Mouse (Mus musculus): ENCODE data around the gene Cpsf3. TPM values are rescaled to one million over a fixed set of nuclear protein-coding genes. Genes with fewer than 3 reads are reported as not detected.

The Cpsf3 gene
- polyA plus RNA-seq, 1 experiment from 2014 or later: 105 TPM

DNA sequence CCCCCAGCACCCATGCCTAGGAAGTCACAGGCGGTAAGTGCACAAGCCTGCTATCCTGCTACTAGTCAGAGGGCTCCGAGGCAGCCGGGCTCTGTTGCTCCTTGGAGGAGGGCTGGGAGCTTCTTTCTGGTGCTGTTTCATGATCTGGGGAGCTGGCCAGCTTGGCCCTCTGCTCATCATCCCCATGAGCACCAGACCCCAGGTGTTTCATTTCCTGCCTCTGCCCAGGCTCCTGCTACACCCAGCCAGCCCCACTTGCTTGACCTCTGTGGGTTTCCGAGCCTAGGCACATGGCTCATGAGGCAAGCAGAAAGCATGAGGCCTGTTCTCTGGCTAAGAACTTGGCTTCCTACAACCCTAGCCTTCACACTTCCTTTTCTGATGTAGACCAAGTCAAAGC lies 19.7 kb upstream of the Cpsf3 start:
- Histone ChIP-seq H3K9me3 (ENCODE audit: control insufficient read depth, low read length) (no peaks in the 10 kb centered on the region), H3K27me3 (replicated peaks; ENCODE audit: control insufficient read depth, insufficient read depth, low read length) (no peaks in the 10 kb centered on the region), H3K27ac (ENCODE audit: low read length) (no peak overlapping the region), H3K4me3 (ENCODE audit: low read length) (no peak overlapping the region), H3K36me3 (ENCODE audit: control insufficient read depth, insufficient read depth, low read length) (no peaks in the 10 kb centered on the region; the same call in none of the 2 replicates), H3K9ac (ENCODE audit: low read depth, low read length) (no peak overlapping the region), H3K4me1 (ENCODE audit: control insufficient read depth, insufficient read depth, low read length) (peaks cover 7% of the 10 kb centered on the region; the same call in 1 of the 2 replicates), H3K4me2 (ENCODE audit: low read depth, low read length) (no peak overlapping the region)
- peak; percentile 12 for ATAC-seq
- 77% methylated on average over 4 of the region's 4 CpGs for WGBS

DNA sequence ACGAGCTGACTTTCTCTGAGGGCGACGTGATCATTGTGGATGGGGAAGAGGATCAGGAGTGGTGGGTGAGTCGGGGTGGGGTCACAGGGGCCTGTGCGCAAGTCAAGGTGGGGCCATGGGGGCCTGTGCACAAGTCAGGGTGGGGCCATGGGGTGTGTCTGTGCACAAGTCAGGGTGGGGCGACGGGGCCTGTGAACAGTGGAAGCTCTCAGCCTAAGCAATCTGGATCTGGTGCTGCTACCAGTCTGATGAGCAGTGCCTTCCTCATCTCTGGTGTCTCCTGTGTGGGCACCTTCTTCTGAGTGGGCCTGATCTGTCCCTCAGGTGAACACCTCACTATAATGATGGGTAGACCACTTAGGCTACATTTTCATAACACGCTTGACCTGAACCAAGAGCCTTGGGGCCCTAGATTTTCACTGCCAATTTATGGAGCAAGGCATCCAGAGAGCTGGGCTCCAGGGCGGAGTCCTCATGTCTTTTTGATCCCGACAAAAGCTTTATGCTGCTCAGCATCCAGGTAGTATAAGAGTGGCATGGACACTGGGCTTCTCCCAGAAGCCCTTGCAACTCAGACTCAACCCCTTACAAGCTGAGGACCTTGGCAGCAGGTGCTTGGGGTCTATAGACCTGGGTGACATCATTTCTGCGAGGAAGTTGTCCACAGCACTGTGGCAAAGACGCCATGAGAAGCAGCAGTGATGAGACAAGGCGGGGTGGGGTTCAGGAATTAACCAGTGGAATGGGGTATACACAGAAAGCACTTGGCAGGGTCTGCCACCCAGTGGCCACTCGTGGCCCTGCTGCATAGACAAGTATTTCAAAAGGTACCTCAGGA lies 19.0 kb upstream of the Cpsf3 start:
- ATAC-seq: peak; percentile 72
- no peaks in the 10 kb centered on the region; the same call in 1 of the 2 replicates for H3K36me3 ChIP-seq (ENCODE audit: control insufficient read depth, insufficient read depth, low read length)
- peaks cover 7% of the 10 kb centered on the region; the same call in 1 of the 2 replicates for H3K4me1 ChIP-seq (ENCODE audit: control insufficient read depth, insufficient read depth, low read length)
- no peaks in the 10 kb centered on the region for H3K9me3 ChIP-seq (ENCODE audit: control insufficient read depth, low read length)
- no peak overlapping the region for H3K27ac ChIP-seq (ENCODE audit: low read length)
- H3K4me2 ChIP-seq (ENCODE audit: low read depth, low read length): no peak overlapping the region
- 66% methylated on average over 14 of the region's 14 CpGs for WGBS
- H3K9ac ChIP-seq (ENCODE audit: low read depth, low read length): no peak overlapping the region
- no peak overlapping the region for H3K4me3 ChIP-seq (ENCODE audit: low read length)
- H3K27me3 ChIP-seq (replicated peaks; ENCODE audit: control insufficient read depth, insufficient read depth, low read length): no peaks in the 10 kb centered on the region

DNA sequence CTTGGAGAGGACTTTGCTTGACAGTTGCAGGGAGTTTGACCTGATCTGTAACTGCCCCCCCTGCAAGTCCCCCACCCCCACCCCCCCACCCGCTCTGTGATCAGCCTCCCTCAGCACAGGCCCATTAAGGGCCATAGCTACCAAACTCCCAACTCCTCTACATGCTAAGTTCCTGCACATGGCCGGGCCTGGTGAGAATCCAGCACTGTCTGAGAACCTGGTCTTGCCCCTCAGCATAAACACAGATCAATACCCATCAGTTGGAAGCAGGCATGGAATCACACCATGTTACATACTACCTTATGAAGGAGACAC lies 18.4 kb upstream of the Cpsf3 start:
- no peaks in the 10 kb centered on the region; the same call in 1 of the 2 replicates for H3K36me3 ChIP-seq (ENCODE audit: control insufficient read depth, insufficient read depth, low read length)
- WGBS: 76% methylated on average over 2 of the region's 2 CpGs
- no peak overlapping the region for H3K27ac ChIP-seq (ENCODE audit: low read length)
- H3K9me3 ChIP-seq (ENCODE audit: control insufficient read depth, low read length): no peaks in the 10 kb centered on the region
- peaks cover 7% of the 10 kb centered on the region; the same call in 1 of the 2 replicates for H3K4me1 ChIP-seq (ENCODE audit: control insufficient read depth, insufficient read depth, low read length)
- H3K27me3 ChIP-seq (replicated peaks; ENCODE audit: control insufficient read depth, insufficient read depth, low read length): no peaks in the 10 kb centered on the region
- H3K9ac ChIP-seq (ENCODE audit: low read depth, low read length): no peak overlapping the region
- H3K4me2 ChIP-seq (ENCODE audit: low read depth, low read length): no peak overlapping the region
- no peak for ATAC-seq
- no peak overlapping the region for H3K4me3 ChIP-seq (ENCODE audit: low read length)

DNA sequence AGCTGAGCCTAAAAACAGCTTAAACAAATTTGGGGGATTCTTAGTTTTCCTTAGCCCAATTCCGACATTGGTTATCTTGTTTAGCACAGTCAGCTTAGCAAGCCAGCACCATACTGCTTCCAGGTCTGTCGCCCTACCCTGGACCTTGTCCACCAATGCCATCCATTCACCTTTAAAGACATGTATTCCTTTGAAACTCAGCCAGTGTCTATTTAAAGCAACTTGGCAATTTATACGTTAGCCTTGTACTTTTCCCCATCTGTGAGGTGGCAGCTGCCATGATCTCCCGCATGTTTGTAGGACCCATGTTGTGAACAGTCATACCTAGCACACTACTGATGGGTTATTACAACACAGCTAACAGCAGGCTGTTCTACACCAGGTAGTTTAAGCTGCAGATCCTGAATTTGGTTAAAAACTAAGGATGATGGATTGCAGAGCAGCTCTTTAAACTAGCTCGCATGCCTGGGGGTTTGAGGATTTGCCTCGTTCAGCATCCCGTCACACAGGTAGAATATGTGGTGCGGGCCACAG lies 17.0 kb upstream of the Cpsf3 start:
- Histone ChIP-seq H3K9me3 (ENCODE audit: control insufficient read depth, low read length) (no peaks in the 10 kb centered on the region), H3K36me3 (ENCODE audit: control insufficient read depth, insufficient read depth, low read length) (no peaks in the 10 kb centered on the region; the same call in 1 of the 2 replicates), H3K9ac (ENCODE audit: low read depth, low read length) (no peak overlapping the region), H3K4me2 (ENCODE audit: low read depth, low read length) (no peak overlapping the region), H3K4me1 (ENCODE audit: control insufficient read depth, insufficient read depth, low read length) (peaks cover 7% of the 10 kb centered on the region; the same call in 1 of the 2 replicates), H3K4me3 (ENCODE audit: low read length) (no peak overlapping the region), H3K27me3 (replicated peaks; ENCODE audit: control insufficient read depth, insufficient read depth, low read length) (no peaks in the 10 kb centered on the region), H3K27ac (ENCODE audit: low read length) (no peak overlapping the region)
- ATAC-seq: no peak
- WGBS: 94% methylated on average over 8 of the region's 8 CpGs

DNA sequence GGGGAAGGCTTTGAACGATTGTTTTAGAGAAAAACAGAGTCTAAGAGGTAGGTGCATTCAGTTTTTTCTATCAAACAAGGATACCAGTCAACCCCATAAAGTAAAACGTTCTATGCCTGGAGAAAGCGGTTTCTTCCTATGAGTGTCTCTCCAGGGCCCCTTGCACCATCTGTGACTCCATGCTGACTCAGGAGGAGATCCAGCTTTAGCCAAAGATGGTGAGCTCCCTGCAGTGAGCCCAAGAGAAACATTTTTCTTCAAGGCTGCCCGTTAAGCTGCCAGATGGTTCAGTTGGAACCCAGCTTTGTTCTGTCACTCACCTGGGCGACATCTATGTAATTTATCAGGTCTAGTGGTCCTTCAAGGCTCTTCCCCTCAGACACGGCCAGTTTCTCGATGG lies 10.7 kb upstream of the Cpsf3 start:
- H3K4me1 ChIP-seq (ENCODE audit: control insufficient read depth, insufficient read depth, low read length): no peaks in the 10 kb centered on the region
- no peaks in the 10 kb centered on the region for H3K36me3 ChIP-seq (ENCODE audit: control insufficient read depth, insufficient read depth, low read length)
- no peaks in the 10 kb centered on the region for H3K27me3 ChIP-seq (replicated peaks; ENCODE audit: control insufficient read depth, insufficient read depth, low read length)
- H3K4me2 ChIP-seq (ENCODE audit: low read depth, low read length): no peak overlapping the region
- no peak overlapping the region for H3K27ac ChIP-seq (ENCODE audit: low read length)
- no peak overlapping the region for H3K9ac ChIP-seq (ENCODE audit: low read depth, low read length)
- ATAC-seq: no peak
- WGBS: 82% methylated on average over 7 of the region's 7 CpGs
- no peak overlapping the region for H3K4me3 ChIP-seq (ENCODE audit: low read length)
- no peaks in the 10 kb centered on the region for H3K9me3 ChIP-seq (ENCODE audit: control insufficient read depth, low read length)

DNA sequence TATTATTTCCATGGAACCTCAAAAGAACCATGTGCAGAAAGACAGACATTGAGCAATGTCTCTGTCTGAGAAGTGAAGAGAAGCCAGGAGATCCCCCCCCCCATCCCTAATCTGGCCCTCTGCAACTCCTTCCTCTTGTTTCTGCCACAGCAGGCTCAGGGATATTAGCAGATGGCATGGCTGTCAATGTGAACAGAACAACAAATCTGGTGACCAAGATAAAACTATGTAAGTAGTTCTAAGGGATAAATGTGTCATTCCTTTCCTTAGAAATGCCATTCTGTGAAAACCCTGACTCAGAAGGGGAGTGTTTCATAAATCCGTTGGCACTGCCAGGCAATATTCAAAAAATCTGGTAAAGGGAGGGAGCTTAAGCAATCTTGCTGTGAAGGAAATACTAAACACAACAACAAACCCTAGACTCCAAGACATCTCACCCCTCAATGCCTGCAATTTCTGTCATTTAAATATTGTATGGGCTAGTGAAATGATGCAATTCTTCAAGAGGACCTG lies 7.8 kb upstream of the Cpsf3 start:
- no peak for ATAC-seq
- Histone ChIP-seq H3K4me1 (ENCODE audit: control insufficient read depth, insufficient read depth, low read length) (no peaks in the 10 kb centered on the region), H3K27me3 (replicated peaks; ENCODE audit: control insufficient read depth, insufficient read depth, low read length) (no peaks in the 10 kb centered on the region), H3K9me3 (ENCODE audit: control insufficient read depth, low read length) (no peaks in the 10 kb centered on the region), H3K4me3 (ENCODE audit: low read length) (no peak overlapping the region), H3K36me3 (ENCODE audit: control insufficient read depth, insufficient read depth, low read length) (no peaks in the 10 kb centered on the region), H3K4me2 (ENCODE audit: low read depth, low read length) (no peak overlapping the region), H3K27ac (ENCODE audit: low read length) (no peak overlapping the region), H3K9ac (ENCODE audit: low read depth, low read length) (no peak overlapping the region)
- WGBS: 81% methylated on average over 1 of the region's 1 CpGs

DNA sequence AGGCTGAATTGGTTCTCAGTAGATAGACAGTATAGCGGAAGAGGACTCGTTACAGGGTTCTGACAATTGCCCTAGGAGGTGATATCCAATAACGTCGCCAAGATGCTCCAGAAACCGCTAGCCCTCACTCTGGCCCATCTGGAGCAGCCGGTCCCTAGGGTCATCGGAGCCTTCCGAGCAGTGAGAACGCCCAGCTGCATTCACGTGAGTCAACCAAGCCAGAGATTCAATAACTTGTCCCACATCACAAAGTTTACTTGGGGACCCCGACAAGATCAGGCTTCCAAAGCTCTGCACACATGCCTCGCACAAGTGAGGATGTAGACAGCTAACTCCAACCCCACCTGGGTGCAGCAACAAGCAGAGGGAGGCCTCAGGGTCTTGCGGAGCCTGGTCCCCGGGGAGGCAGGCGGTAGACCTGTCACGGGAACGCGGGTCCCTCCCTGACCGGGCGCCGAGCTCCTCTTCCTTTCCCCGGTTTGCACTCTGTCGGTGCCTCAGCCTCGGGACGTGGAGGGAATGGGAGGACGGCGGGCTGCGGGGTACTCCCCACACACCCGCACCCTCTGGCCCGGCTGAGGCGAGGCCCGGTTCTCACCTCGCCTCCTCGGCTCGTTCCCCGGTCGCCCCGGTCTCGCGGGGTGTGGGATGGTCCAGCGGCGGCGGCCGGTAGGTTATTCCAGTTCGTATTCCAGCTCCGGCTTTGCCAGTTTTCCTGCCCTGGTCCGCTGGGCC lies 484 bp downstream of the Cpsf3 start:
- peak overlapping the region; percentile 69 for H3K4me2 ChIP-seq (ENCODE audit: low read depth, low read length)
- ATAC-seq: peak; percentile 87
- peaks cover 7% of the 10 kb centered on the region for H3K4me1 ChIP-seq (ENCODE audit: control insufficient read depth, insufficient read depth, low read length)
- H3K9ac ChIP-seq (ENCODE audit: low read depth, low read length): peak overlapping the region; percentile 90
- no peaks in the 10 kb centered on the region for H3K27me3 ChIP-seq (replicated peaks; ENCODE audit: control insufficient read depth, insufficient read depth, low read length)
- H3K27ac ChIP-seq (ENCODE audit: low read length): peak overlapping the region; percentile 74
- WGBS: under 1% methylated on average over 47 of the region's 47 CpGs
- H3K36me3 ChIP-seq (ENCODE audit: control insufficient read depth, insufficient read depth, low read length): no peaks in the 10 kb centered on the region
- H3K9me3 ChIP-seq (ENCODE audit: control insufficient read depth, low read length): no peaks in the 10 kb centered on the region
- peak overlapping the region; percentile 93 for H3K4me3 ChIP-seq (ENCODE audit: low read length)

DNA sequence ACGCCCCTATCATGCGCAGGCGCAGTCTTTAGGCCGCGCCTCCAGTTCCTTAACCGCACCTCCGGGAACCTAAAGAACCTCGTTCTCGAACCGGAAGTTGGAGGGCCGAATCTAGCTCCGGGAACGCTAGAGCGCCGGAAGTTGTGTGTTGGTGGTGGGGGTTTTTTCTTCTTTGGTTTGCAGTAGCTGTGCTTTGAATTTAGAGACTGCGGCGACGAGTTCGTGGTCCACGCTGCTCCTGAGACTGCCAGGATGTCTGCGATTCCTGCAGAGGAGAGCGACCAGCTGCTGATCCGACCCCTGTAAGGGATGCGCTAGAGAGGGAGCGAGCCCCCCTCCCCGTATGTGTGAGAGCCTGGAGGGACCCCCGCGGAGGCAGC lies 1.0 kb downstream of the Cpsf3 start, which contains the start of gene Itgb1bp1:
Itgb1bp1 (minus strand) TSS at position 42 of the 380 bp plus-strand sequence.
- Histone ChIP-seq H3K4me2 (ENCODE audit: low read depth, low read length) (peak within 1 kb of the TSS; percentile 69), H3K27ac (ENCODE audit: low read length) (peak within 1 kb of the TSS; percentile 92), H3K9me3 (ENCODE audit: control insufficient read depth, low read length) (no peaks in the 10 kb centered on the region), H3K27me3 (replicated peaks; ENCODE audit: control insufficient read depth, insufficient read depth, low read length) (no peaks in the 10 kb centered on the region), H3K36me3 (ENCODE audit: control insufficient read depth, insufficient read depth, low read length) (no peaks in the 10 kb centered on the region), H3K4me1 (ENCODE audit: control insufficient read depth, insufficient read depth, low read length) (peaks cover 7% of the 10 kb centered on the region), H3K9ac (ENCODE audit: low read depth, low read length) (peak within 1 kb of the TSS; percentile 93), H3K4me3 (ENCODE audit: low read length) (peak within 1 kb of the TSS; percentile 93)
- WGBS: under 1% methylated on average over 28 of the region's 28 CpGs
- ATAC-seq: peak; percentile 97
